Comparison of ENCODE assay signal across 13 mouse cellular contexts in genomic region chr12:13106931-13107330, GRCm38 (mm10).
"Had no signal": no experiment of that assay in that cellular context is flagged by ENCODE, and none has a peak within 500 bp of the region (broad histone marks: within the 10 kb centered on the region; RNA-seq: fewer than 3 reads in every experiment).

No protein-coding gene starts in this region.

- DNase-seq: lung, adult 18-20 months; lung, embryonic 14.5 days; lung, postnatal 10 days; lung, postnatal 4 days; midbrain, embryonic 14.5 days; retina, postnatal 1 day; right cerebral cortex, postnatal 14 days; right cerebral cortex, postnatal 4 days; spleen, adult 18-20 months; thymus, adult 18-20 months; thymus, postnatal 14 days; thymus, postnatal 36 days had no signal

- ATAC-seq: midbrain, embryonic 16.5 days had no signal
